Mouse (Mus musculus) G1E (cell line): Measurements from ENCODE around the gene Adipor2. TPM values are rescaled to one million over a fixed set of nuclear protein-coding genes. Genes with fewer than 3 reads are reported as not detected.

Source experiments
- ATAC-seq: 2 replicates; pipeline ENCODE4 v1.8.0; 2016; ENCODE audit warnings: mild to moderate bottlenecking; ENCODE audit not compliant: insufficient number of reproducible peaks, poor library complexity, low FRiP score, severe bottlenecking; ENCODE audit errors: extremely low read depth
- DNase-seq: peaks from one replicate; pipeline ENCODE4 v3.0.0; 2012; ENCODE audit warnings: low spot score
- H3K27me3 ChIP-seq: 2 replicates; pipeline ENCODE4 v1.6.1; 2012; ENCODE audit warnings: mild to moderate bottlenecking, low read length, inconsistent platforms; ENCODE audit not compliant: insufficient read depth
- H3K36me3 ChIP-seq: replicated peaks from 2 replicates; pipeline ENCODE3; 2012; ENCODE audit warnings: mild to moderate bottlenecking, inconsistent platforms
- H3K4me1 ChIP-seq: 2 replicates; pipeline ENCODE4 v1.6.1; 2012; ENCODE audit warnings: low read depth, low read length, inconsistent platforms, mixed read lengths; ENCODE audit not compliant: insufficient read depth
- H3K4me3 ChIP-seq: 2 replicates; pipeline ENCODE4 v1.5.1; 2012; ENCODE audit warnings: low read depth, mild to moderate bottlenecking, inconsistent platforms, low read length, moderate library complexity, mixed read lengths
- H3K9me3 ChIP-seq: replicated peaks from 2 replicates; pipeline ENCODE4 v1.6.1; 2012; ENCODE audit warnings: inconsistent platforms
- CTCF ChIP-seq: IDR thresholded peaks from 2 replicates; pipeline ENCODE4 v1.5.1; 2012; ENCODE audit warnings: low read depth, low read length, inconsistent platforms, mixed read lengths
- GATA1 ChIP-seq: IDR thresholded peaks from 2 replicates; pipeline ENCODE4 v1.6.1; 2012; ENCODE audit warnings: borderline replicate concordance, low read length, inconsistent platforms, mixed read lengths
- GATA2 ChIP-seq: IDR thresholded peaks from 2 replicates; pipeline ENCODE4 v1.6.1; 2012; ENCODE audit warnings: low read depth, low read length, inconsistent platforms, borderline replicate concordance
- POLR2AphosphoS5 ChIP-seq: IDR thresholded peaks from 2 replicates; pipeline ENCODE4 v1.6.1; 2012; ENCODE audit warnings: low read depth, low read length, inconsistent platforms; ENCODE audit not compliant: insufficient replicate concordance
- TAL1 ChIP-seq: conservative IDR thresholded peaks from 2 replicates; pipeline ENCODE4 v1.6.1; 2012; ENCODE audit warnings: low read depth, low read length, inconsistent platforms, mixed read lengths
- polyA plus RNA-seq: library from polyadenylated mRNA; stranded (reverse); fragments of >175 nt; gene quantifications from 2 replicates; pipeline ENCODE4 v1.2.3, GENCODE M21; 2012
- total RNA-seq, 2 experiments: library from RNA; stranded (forward) in 1 of 2; stranded (reverse) in 1 of 2; fragments of 200-1000 nt in 1 of 2; fragments of >200 nt in 1 of 2; fragmentation: Nextera tagmentation in 1 of 2; gene quantifications; 2 replicates each; pipeline ENCODE4 v1.2.3; 2014 to 2017

Adipor2 gene
- total and polyA plus RNA-seq, 3 experiments: 28.2 to 129 (median 97.8) TPM

- peaks cover 27% of the 10 kb centered on the region; the same call in 1 of the 2 replicates for H3K27me3 ChIP-seq
- no peaks in the 10 kb centered on the region for H3K36me3 ChIP-seq
- TF ChIP-seq CTCF: no peak
- no peak for TF ChIP-seq GATA1
- no peak for TF ChIP-seq POLR2AphosphoS5
- no peak for TF ChIP-seq TAL1
- no peak for TF ChIP-seq GATA2
- no peak for ATAC-seq
- no peak overlapping the region for H3K4me3 ChIP-seq
- H3K9me3 ChIP-seq: no peaks in the 10 kb centered on the region; the same call in 1 of the 2 replicates
- DNase-seq: no peak
- no peaks in the 10 kb centered on the region for H3K4me1 ChIP-seq
Observed at GRCm38 (mm10) chr6:119318732-119319131, 98.8 kb downstream of the Adipor2 start.

GRCm38 (mm10) chr6:119314751-119315476, 102.6 kb downstream of the Adipor2 start:
- DNase-seq (no peak), ATAC-seq (no peak)
- Histone ChIP-seq H3K4me3 (no peak overlapping the region), H3K36me3 (no peaks in the 10 kb centered on the region), H3K4me1 (no peaks in the 10 kb centered on the region), H3K9me3 (no peaks in the 10 kb centered on the region; the same call in 1 of the 2 replicates), H3K27me3 (peaks cover 15% of the 10 kb centered on the region; the same call in 1 of the 2 replicates)
- TF ChIP-seq GATA2: no peak
- TF ChIP-seq POLR2AphosphoS5: no peak
- TF ChIP-seq GATA1: no peak
- no peak for TF ChIP-seq TAL1
- no peak for TF ChIP-seq CTCF

GRCm38 (mm10) chr6:119313588-119314375, 103.7 kb downstream of the Adipor2 start:
- peaks cover 17% of the 10 kb centered on the region; the same call in 1 of the 2 replicates for H3K27me3 ChIP-seq
- DNase-seq (no peak), ATAC-seq (no peak)
- TF ChIP-seq POLR2AphosphoS5 (no peak), GATA1 (no peak), TAL1 (no peak), GATA2 (no peak), CTCF (no peak)
- no peaks in the 10 kb centered on the region for H3K36me3 ChIP-seq
- no peaks in the 10 kb centered on the region for H3K4me1 ChIP-seq
- no peak overlapping the region for H3K4me3 ChIP-seq
- no peaks in the 10 kb centered on the region for H3K9me3 ChIP-seq

- no peak for TF ChIP-seq TAL1
- TF ChIP-seq GATA1: no peak
- no peak for TF ChIP-seq CTCF
- no peak for TF ChIP-seq POLR2AphosphoS5
- TF ChIP-seq GATA2: no peak
- no peak overlapping the region for H3K4me3 ChIP-seq
- no peaks in the 10 kb centered on the region for H3K9me3 ChIP-seq
- DNase-seq (no peak), ATAC-seq (no peak)
- H3K4me1 ChIP-seq: no peaks in the 10 kb centered on the region
- H3K36me3 ChIP-seq: no peaks in the 10 kb centered on the region
- peaks cover 17% of the 10 kb centered on the region; the same call in 1 of the 2 replicates for H3K27me3 ChIP-seq
Observed at GRCm38 (mm10) chr6:119313096-119313495, 104.4 kb downstream of the Adipor2 start.

- TF ChIP-seq CTCF (no peak), GATA2 (no peak), POLR2AphosphoS5 (no peak), TAL1 (no peak)
- ATAC-seq: no peak
- DNase-seq: no peak
- no peaks in the 10 kb centered on the region for H3K9me3 ChIP-seq
- H3K4me3 ChIP-seq: no peak overlapping the region
- H3K36me3 ChIP-seq: no peaks in the 10 kb centered on the region
- H3K27me3 ChIP-seq: peaks cover 17% of the 10 kb centered on the region; the same call in 1 of the 2 replicates
- no peaks in the 10 kb centered on the region for H3K4me1 ChIP-seq
Observed at GRCm38 (mm10) chr6:119312381-119312780, 105.1 kb downstream of the Adipor2 start.

DNA sequence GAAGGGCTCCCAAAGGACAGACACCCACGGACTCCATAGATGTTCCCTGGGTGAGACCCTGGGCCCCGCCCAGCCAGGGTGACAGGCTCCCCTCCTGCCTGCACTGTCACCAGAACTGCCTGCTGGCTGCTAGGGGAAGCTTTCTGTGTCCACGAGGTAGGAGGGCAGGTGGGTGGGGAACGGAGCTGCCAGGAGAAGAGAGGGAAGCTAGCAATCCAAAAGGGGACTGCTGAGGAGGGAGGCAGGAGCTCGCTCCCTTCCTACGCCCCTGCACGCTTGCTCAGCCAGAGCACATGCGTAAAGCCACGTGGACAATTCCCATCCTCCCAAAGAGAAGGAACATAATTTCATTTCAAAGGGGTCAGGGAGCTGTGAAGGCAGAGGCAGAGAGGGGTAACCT, 107.3 kb downstream of the Adipor2 start:
- H3K27me3 ChIP-seq: peaks cover 4% of the 10 kb centered on the region; the same call in 1 of the 2 replicates
- no peaks in the 10 kb centered on the region for H3K36me3 ChIP-seq
- DNase-seq (no peak), ATAC-seq (no peak)
- H3K4me1 ChIP-seq: no peaks in the 10 kb centered on the region
- H3K4me3 ChIP-seq: no peak overlapping the region
- TF ChIP-seq CTCF (no peak), TAL1 (no peak), POLR2AphosphoS5 (no peak), GATA1 (no peak), GATA2 (no peak)
- H3K9me3 ChIP-seq: no peaks in the 10 kb centered on the region
